In the genomic region with DNA sequence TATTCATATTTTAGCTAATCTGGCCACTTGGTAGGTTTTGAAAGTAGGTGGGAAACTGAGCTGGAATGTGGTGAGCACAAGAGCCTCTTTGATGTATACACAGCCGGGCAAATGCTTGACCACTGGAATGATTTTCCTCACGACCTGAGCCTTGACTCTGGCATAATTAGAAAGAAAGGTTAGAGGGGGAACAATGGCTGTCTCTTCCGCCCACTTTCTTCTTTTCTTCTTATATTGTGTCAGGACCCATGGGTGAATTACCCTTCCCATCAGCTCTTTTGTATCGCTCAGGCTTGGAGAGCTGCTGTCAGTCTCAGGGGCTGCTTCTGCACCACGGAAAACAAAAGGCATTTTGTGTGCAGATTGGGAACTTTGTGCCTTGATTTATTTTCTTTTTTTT, we compare ENCODE assay signal across 15 mouse cellular contexts.
DNase-seq lines count a peak whose midpoint lies in the region; ATAC-seq and TF ChIP-seq lines count a peak whose summit lies in the region.
"Had no signal": no experiment of that assay in that cellular context is flagged by ENCODE, and none has a peak within 500 bp of the region (broad histone marks: within the 10 kb centered on the region; RNA-seq: fewer than 3 reads in every experiment).

No protein-coding gene starts in this region.

- H3K9ac ChIP-seq in hindbrain, embryonic 11.5 days (ENCODE audit: low read depth, low read length), result no peak overlapping the region
- no peak overlapping the region for H3K9ac ChIP-seq in hindbrain, embryonic 16.5 days (ENCODE audit: low read depth, low read length)
- H3K9ac ChIP-seq in ES-E14 (ENCODE audit: insufficient read depth, low read depth, low read length, poor library complexity, severe bottlenecking), result no peak overlapping the region
- H3K9ac ChIP-seq in hindbrain, embryonic 12.5 days, result no peak overlapping the region
- H3K9ac ChIP-seq: limb, embryonic 15.5 days; liver, postnatal 0 days had no signal

- H3K36me3 ChIP-seq in hindbrain, embryonic 11.5 days (ENCODE audit: control insufficient read depth, insufficient read depth, low read length), result no peaks in the 10 kb centered on the region
- no peaks in the 10 kb centered on the region for H3K36me3 ChIP-seq in hindbrain, embryonic 16.5 days (ENCODE audit: control insufficient read depth, insufficient read depth, low read length)
- no peaks in the 10 kb centered on the region for H3K36me3 ChIP-seq in ES-E14 (ENCODE audit: control insufficient read depth, insufficient read depth, low read length, poor library complexity, severe bottlenecking)
- no peaks in the 10 kb centered on the region for H3K36me3 ChIP-seq in hindbrain, embryonic 12.5 days
- H3K36me3 ChIP-seq: limb, embryonic 15.5 days had no signal

- peak overlapping the region; percentile 82; the same call in 1 of the 2 replicates for H3K27ac ChIP-seq in hindbrain, embryonic 11.5 days (ENCODE audit: low read depth, low read length)
- no peak overlapping the region for H3K27ac ChIP-seq in hindbrain, embryonic 16.5 days (ENCODE audit: low read depth, low read length)
- H3K27ac ChIP-seq in ES-E14 (ENCODE audit: insufficient read depth, low read depth, low read length, poor library complexity, severe bottlenecking), result no peak overlapping the region
- peak overlapping the region; percentile 60; the same call in 1 of the 2 replicates for H3K27ac ChIP-seq in hindbrain, embryonic 12.5 days
- H3K27ac ChIP-seq: limb, embryonic 15.5 days had no signal

- 12% methylated on average over 5 of the region's 5 CpGs for WGBS in hindbrain, embryonic 11.5 days
- 28% methylated on average over 5 of the region's 5 CpGs for WGBS in hindbrain, embryonic 16.5 days
- 7% methylated on average over 5 of the region's 5 CpGs for WGBS in hindbrain, embryonic 12.5 days

- no peak overlapping the region for H3K4me2 ChIP-seq in hindbrain, embryonic 11.5 days (replicated peaks; ENCODE audit: low read depth, low read length)
- no peak overlapping the region for H3K4me2 ChIP-seq in hindbrain, embryonic 16.5 days (ENCODE audit: low read length)
- H3K4me2 ChIP-seq in hindbrain, embryonic 12.5 days (replicated peaks), result no peak overlapping the region
- H3K4me2 ChIP-seq: heart, embryonic 11.5 days; limb, embryonic 15.5 days had no signal

- ATAC-seq in hindbrain, embryonic 11.5 days (ENCODE audit: low FRiP score), result peak; percentile 81
- ATAC-seq in hindbrain, embryonic 16.5 days, result no peak
- peak; percentile 62 for ATAC-seq in hindbrain, embryonic 12.5 days (ENCODE audit: low FRiP score)
- ATAC-seq in erythroblast, adult 5-6 weeks (replicated peaks; ENCODE audit: low FRiP score, poor library complexity, severe bottlenecking), result no peak
- ATAC-seq in megakaryocyte, adult 5-6 weeks (ENCODE audit: poor library complexity, severe bottlenecking), result no peak
- ATAC-seq: intestine, embryonic 16.5 days; liver, postnatal 0 days; Patski had no signal

- in situ Hi-C loops in ES-E14 (cut with MboI; ENCODE audit: low sequenced_read_pairs in 2 of 2, unreplicated experiment in 2 of 2), result loop anchor here (25.0 kb wide), 2 partner anchors 307 to 807 kb away; no protein-coding TSS in a partner anchor

- H3K27me3 ChIP-seq in hindbrain, embryonic 11.5 days (ENCODE audit: control insufficient read depth, insufficient read depth, low read length), result no peaks in the 10 kb centered on the region
- H3K27me3 ChIP-seq in hindbrain, embryonic 16.5 days (replicated peaks; ENCODE audit: control insufficient read depth, insufficient read depth, low read length), result no peaks in the 10 kb centered on the region
- no peaks in the 10 kb centered on the region for H3K27me3 ChIP-seq in hindbrain, embryonic 12.5 days
- H3K27me3 ChIP-seq: limb, embryonic 15.5 days; Patski had no signal

- peak; percentile 57 for DNase-seq in hindbrain, embryonic 11.5 days (ENCODE audit: low spot score)
- peak; percentile 25 for DNase-seq in ES-E14 (ENCODE audit: low read depth, low spot score)
- DNase-seq in embryo, embryonic 9.5 days (ENCODE audit: extremely low spot score), result peak; percentile 58
- no peak for DNase-seq in testis, postnatal 10 days (ENCODE audit: low spot score)
- DNase-seq: gastrocnemius, postnatal 25 days; thymus, postnatal 36 days had no signal

- H3K4me3 ChIP-seq in hindbrain, embryonic 11.5 days (ENCODE audit: low read depth, low read length), result no peak overlapping the region
- no peak overlapping the region for H3K4me3 ChIP-seq in hindbrain, embryonic 16.5 days (ENCODE audit: low read length)
- no peak overlapping the region for H3K4me3 ChIP-seq in ES-E14 (ENCODE audit: insufficient read depth in 1 of 2, low read depth in 1 of 2, low read length in 2 of 2, poor library complexity in 1 of 2, severe bottlenecking in 1 of 2)
- no peak overlapping the region for H3K4me3 ChIP-seq in hindbrain, embryonic 12.5 days
- H3K4me3 ChIP-seq: limb, embryonic 15.5 days had no signal

- no peaks in the 10 kb centered on the region for H3K9me3 ChIP-seq in hindbrain, embryonic 11.5 days (ENCODE audit: control insufficient read depth, low read length)
- H3K9me3 ChIP-seq in hindbrain, embryonic 16.5 days (ENCODE audit: control insufficient read depth, low read length), result no peaks in the 10 kb centered on the region
- no peaks in the 10 kb centered on the region for H3K9me3 ChIP-seq in ES-E14 (ENCODE audit: control insufficient read depth, insufficient read depth, low read depth, low read length)
- H3K9me3 ChIP-seq in hindbrain, embryonic 12.5 days (replicated peaks), result no peaks in the 10 kb centered on the region
- H3K9me3 ChIP-seq: limb, embryonic 15.5 days had no signal

- peaks cover 3% of the 10 kb centered on the region for H3K4me1 ChIP-seq in hindbrain, embryonic 11.5 days (replicated peaks; ENCODE audit: control insufficient read depth, insufficient read depth, low read length)
- peaks cover 4% of the 10 kb centered on the region for H3K4me1 ChIP-seq in hindbrain, embryonic 16.5 days (ENCODE audit: control insufficient read depth, insufficient read depth, low read depth, low read length)
- H3K4me1 ChIP-seq in ES-E14 (ENCODE audit: control insufficient read depth in 2 of 2, insufficient read depth in 2 of 2, low read length in 2 of 2, poor library complexity in 1 of 2), result no peaks in the 10 kb centered on the region; a peak in 1 of 4 replicates
- peaks cover 15% of the 10 kb centered on the region for H3K4me1 ChIP-seq in hindbrain, embryonic 12.5 days
- H3K4me1 ChIP-seq: limb, embryonic 15.5 days had no signal

TF ChIP-seq in ES-E14, 5 proteins besides CTCF, POLR2A, EP300 and RAD21:
- no peak for TF ChIP-seq CHD2 (IDR thresholded peaks at IDR 0.05; ENCODE audit: low read depth, low read length)
TF ChIP-seq in ES-E14: peak in this region for 0.

Comparison
In these comparisons a context has a peak if more than half of its experiments do, and no peak if none do; other contexts are left out.
1. ATAC-seq: peak in hindbrain, embryonic 11.5 days (single experiment) and hindbrain, embryonic 12.5 days (single experiment); none in hindbrain, embryonic 16.5 days (single experiment), erythroblast, adult 5-6 weeks (single experiment) and megakaryocyte, adult 5-6 weeks (single experiment).
2. H3K27ac ChIP-seq: peak in hindbrain, embryonic 11.5 days (single experiment) and hindbrain, embryonic 12.5 days (single experiment); none in hindbrain, embryonic 16.5 days (single experiment) and ES-E14 (single experiment).